Mouse (Mus musculus): ENCODE results near the gene Hs3st3a1.

Gene Hs3st3a1

DNA sequence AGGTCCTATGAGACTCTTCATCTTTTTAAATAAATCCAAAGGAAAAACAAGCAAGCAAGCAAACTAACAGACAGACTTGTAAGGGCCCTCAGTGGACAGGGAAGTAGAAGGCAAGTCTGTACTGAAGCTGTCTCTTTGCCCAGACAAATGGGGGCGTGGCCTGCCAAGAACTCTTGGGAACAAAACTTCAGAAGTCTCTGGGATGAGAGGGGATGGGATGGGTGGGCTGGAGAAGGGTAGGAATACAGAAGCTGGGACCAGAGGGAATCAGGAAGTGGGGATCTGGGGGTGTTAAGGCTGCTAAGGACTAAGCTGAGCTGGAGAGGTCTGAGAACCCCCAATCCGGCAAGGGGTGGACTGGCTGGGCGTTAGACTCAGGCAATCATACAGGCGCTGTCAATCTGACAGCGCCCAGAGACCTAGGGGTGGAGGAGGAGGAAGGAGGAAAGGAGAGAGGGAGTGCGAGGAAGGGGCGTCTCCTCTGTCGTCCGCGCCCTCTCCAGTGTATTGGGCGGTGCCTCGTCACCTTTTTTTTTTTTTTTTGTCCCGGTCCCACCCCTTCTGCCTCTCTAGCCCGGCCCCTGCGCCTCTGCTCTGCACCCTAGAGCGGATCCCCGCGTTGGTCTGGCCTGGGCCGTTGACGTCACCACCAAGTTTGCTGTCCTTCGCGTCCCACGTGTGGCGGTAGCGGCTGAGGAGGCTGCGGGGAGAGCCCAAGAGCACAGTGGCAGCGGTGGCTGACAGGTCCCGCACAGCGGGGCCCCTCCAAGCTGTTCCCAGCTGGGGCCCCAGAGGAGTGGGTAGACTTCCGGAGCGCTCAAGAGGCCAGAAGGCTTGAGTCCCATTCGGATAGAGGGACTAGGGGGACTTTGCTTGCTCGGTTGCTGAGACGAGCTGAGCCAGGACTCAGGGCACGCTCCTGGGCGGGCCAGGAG, at the start of gene Hs3st3a1:
Gene Hs3st3a1 (plus strand): TSS at position 722 of the 935 bp plus-strand sequence.
- no peak for DNase-seq

DNA sequence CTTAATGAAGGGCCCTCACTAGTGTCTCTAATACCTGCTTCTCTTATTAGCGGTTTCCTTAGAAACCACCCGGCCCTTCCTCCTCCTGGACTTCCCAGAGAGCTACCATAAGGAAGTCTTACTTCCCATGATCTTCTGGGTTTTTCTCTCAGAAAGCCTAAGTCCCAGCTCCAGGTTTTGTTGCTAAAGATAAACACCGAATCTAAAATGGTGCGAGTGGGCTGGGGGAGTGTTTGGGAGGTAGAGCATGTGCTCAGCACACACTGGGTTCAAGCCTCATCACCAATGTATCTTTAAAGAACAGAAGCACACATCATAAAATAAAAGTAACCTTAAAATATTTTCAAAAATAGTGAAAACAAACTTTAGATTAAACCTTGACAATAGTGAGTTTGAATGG, 48.8 kb upstream of the Hs3st3a1 start:
- DNase-seq: no peak

DNA sequence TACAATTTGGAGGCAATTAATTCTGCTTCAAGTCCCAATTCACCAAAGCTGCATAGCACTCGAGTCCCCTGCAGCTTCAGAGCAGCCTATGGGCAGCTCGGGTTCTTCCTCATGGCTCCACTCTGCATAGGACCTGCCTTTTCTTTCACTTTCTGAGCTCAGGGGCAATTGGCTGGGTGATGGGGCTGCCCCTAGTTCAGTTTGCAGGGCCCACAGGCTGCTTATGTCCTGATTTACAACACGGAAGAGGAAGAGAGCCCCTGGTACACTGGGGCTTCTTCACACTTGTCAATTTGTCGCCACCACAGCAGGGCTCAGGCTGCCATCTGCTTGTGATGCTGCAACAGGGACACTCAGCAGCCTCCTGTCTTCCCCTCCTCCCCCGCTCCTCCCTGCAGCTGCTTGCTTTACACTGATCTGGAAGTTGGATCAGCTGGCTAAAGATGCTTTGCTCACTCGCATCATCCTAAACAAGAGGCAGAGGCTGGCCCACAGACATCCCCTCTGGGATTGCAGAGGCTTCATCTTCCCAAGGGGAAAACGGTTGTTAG, 38.7 kb upstream of the Hs3st3a1 start:
- DNase-seq: peak; percentile 2

DNA sequence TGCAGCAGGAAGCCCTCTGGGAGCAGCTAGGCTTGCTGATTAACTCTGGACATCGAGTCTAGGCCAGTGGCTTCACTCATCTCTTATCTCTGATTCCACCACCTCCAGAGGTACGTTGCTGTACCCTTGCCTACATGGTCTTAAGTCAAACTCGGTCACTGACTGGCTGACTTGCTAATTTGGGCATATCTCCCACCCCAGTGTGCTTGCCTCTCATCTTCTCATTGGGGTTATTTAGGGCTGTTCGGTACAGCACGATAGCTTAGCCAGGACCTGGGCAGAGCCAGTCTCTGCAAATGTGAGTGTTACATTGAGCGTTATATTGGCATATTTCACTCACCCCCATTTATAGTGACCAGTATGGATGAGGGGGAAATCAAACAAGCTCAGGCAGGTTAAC, 38.2 kb upstream of the Hs3st3a1 start:
- no peak for DNase-seq

DNA sequence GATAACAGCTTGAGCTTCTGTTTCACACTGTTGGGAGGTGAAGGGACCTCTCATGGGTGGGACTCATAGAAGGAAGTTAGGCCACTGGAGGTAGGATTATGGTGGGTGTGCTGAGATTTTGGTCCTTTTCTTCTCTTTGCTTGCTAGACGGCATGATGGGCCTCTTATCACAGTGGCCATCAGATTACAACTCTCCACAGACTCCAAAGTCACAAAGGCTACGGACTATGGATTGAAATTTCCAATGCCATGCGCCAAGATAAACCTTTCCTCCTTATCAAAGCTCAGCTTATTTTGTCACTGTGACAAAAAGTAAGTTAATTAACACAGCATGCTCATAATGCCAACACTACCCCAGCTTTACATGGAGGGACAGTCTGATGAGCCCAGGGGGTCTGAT, 37.5 kb upstream of the Hs3st3a1 start:
- DNase-seq: no peak

DNA sequence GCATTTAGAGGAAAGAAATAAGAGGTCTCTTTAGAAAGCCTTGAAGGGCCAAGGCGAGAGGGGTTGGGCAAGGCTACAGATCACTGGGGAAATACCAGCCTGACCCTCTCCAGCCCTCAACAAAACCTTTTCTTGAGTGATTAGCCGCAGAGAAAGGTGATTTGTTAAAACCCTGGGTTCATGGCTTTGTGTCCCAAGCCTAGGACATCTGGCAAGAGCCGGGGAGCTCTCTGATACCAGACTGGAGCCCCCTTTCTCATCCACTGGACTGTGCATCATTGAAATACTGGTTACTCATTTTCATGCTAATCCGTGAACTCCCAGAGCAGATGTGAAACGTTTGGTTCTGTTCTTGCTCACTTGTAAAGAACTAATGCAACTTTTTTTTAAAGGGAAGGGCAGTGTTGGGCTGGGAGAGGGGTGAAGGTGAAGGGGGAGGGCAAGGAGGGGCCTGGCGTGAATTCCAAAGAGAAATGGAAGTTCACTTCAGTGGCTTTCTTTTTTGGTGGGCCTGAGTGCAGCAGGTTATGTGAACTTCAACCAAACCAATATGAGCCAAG, 34.5 kb upstream of the Hs3st3a1 start:
- no peak for DNase-seq

DNA sequence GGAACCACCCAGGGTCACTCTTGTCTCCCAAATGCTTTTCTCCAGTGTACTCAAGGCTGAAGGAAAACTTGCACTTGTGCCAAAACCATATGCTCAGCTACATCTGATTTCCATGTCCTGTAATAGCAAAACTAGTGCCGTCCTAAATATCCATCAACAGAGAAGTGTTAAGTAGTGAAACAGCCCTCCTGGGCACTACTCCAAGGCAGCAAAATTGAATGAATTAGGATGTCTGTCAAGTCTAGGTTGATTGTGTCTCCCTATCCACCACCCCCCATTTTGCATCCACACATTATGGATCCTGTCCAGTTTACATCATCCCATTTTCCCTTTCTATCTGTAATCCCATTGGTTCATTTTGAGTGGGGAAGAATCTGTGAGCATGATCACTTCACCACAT, 16.2 kb upstream of the Hs3st3a1 start:
- DNase-seq: no peak

DNA sequence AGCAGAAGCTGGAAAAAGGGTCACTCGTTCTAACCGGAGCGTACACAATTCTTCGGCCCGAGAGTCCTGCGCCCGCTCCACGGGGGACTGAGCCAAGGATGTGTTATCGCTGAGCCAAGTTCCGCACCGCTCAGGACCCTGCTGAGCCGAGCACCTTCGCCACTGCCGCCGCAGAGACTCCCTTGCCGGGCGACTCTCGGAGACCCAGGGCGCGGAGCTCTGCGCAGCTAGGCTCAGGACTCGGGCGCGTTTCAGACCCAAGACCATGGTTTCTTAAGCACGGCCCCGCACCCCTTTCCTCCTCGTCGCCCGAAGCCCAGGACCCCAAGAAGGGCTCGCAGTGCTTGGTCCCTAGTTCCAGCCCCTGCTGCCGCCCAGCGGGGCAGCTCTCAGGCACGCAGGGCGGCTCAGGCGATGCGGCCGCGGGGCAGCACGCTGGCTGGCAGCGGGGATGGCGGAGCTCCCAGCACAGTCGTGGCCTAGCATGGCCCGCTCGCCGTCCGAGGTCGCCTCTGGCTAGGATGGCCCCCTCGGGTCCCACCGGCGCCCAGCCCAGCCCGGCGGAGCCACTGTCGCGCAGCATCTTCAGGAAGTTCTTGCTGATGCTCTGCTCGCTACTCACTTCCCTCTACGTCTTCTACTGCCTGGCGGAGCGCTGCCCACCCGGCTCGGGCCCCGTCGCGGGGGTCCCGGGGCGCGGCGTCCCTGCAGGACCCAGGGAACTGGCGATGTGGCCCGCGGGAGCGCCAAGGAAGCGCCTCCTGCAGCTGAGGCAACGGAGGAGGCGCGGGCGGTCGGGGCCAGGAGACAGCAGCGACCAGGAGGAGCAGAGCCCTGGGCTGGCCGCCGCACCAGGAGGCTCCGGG, 647 bp downstream of the Hs3st3a1 start:
- DNase-seq: no peak

DNA sequence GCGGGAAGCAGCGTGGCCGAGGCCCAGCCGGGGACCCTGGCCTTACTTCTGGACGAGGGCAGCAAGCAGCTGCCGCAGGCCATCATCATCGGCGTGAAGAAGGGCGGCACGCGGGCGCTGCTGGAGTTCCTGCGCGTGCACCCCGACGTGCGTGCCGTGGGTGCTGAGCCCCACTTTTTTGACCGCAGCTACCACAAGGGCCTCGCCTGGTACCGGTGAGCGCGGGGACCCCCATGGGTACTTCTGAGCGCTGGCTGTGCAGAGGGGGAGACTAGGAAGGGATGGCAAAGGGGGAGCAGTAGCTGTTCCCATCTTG, 1.2 kb downstream of the Hs3st3a1 start, which contains the start of gene F930015N05Rik:
Gene F930015N05Rik (minus strand): TSS at position 242 of the 316 bp plus-strand sequence.
- no peak for DNase-seq

DNA sequence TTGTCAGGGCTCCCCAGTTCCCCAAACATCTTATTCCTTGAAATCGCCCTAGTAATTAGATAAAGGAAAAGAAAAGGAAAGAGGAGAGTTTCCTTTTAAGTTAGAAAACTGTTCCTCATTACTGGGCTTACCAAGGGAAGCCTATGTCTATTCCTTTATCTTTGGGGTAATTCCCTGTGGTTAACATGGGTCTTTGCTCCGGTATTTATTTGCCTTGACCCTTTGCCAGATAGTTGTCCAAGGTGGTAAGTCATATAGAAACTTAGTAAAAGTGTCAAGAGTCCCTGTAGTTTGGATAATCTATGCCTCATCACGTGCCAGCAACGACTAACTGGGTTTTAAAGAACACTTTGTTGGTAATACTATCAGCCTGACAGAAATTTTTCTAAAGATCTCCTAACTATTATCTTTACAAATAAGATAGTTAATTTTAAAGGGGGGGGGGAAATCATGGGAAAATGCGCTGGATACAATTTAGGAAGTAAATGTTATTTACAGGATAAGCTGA, 1.7 kb downstream of the Hs3st3a1 start:
- no peak for DNase-seq

DNA sequence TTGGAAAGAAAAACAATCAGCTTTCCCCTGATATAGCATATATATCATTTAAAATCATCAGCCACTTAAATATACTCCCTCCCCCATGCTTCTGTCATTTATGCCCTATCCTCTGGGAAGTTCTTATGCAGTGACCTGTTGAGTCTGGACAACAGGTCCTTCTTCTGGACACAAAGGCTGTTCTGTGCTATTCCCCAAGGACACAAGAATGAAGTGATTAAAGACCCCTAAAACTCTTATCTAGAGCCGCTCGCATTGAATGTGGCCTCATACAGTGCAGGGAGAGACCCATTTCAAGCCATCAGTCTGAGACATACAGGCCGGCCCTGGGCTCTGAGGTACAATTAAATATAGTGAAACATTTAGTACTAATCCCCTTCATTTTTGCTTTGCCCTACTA, 2.6 kb downstream of the Hs3st3a1 start:
- DNase-seq: no peak

DNA sequence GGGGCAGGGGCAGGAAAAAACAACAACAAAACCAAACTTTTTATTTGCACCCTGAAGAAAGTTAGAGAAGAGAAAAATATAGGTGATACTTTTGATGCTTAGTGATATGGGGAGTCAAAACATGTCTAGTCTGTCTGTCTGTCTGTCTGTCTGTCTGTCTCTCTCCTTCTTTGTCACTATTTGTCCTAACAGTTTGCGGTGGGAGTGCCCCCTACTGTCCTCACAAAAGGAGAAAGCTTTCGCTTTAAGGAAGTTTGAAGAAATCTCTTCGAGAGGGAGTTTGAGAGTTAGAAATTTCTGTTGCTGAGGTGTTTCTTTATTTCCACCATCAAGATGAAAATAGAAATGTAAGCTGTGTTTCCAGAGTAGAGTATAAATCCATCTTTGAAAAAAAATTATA, 3.8 kb downstream of the Hs3st3a1 start:
- no peak for DNase-seq

DNA sequence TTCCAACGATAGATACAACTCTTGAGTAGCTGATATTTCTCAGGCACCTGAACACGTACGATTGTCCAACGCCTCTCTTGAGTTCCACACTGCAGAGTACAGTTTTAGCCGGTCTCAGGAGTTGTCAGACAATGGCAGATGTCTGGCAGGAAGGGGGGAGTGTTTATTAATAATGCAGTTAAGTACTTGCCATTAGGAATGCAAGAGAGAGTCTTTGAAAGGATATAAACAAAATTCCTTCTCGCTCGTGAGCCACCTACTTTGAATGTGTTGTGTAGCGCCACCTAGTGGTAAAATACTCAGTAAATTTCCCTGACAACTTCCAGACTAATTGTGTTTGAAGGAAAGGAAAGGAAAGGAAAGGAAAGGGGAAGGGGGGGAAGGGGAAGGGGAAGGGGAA, 7.0 kb downstream of the Hs3st3a1 start:
- DNase-seq: no peak

DNA sequence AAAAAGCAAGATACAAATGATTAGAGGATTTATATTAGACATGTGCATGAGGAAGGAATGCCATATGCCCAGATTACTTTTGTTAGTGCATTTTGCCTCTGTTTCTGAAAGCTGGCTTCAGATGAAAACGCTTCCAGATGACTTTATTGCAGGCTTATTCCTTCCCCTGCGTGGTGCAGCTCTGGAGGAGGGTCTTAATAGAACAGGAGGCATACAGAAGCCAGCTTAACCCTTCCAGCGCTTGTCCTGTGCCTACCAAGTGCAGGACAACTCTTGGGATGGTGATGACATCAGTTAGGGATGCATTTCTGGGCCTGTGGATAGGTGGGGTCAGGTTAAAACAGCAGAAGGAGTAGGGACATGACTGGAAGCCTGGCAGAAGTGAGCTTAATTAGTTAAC, 7.6 kb downstream of the Hs3st3a1 start:
- DNase-seq: no peak

DNA sequence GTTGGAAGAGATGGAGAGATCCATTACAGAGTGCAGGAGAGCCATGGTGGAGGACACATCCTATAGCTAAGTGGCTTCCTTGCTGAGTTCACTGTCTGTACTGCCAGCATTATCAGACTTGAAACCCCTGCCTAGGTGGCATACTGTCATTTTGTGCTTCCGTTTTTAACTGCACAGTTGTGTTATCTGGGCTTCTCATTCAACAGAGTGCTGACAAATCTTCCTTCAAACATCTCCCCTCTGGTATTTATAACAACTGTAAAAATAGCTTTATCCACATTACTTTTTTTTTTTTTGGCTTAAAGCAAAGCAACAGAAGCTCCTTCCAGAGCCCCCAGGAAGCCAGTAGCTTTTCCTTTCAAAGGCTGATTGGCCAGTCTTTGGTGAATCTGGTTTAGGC, 10.1 kb downstream of the Hs3st3a1 start:
- DNase-seq: no peak

DNA sequence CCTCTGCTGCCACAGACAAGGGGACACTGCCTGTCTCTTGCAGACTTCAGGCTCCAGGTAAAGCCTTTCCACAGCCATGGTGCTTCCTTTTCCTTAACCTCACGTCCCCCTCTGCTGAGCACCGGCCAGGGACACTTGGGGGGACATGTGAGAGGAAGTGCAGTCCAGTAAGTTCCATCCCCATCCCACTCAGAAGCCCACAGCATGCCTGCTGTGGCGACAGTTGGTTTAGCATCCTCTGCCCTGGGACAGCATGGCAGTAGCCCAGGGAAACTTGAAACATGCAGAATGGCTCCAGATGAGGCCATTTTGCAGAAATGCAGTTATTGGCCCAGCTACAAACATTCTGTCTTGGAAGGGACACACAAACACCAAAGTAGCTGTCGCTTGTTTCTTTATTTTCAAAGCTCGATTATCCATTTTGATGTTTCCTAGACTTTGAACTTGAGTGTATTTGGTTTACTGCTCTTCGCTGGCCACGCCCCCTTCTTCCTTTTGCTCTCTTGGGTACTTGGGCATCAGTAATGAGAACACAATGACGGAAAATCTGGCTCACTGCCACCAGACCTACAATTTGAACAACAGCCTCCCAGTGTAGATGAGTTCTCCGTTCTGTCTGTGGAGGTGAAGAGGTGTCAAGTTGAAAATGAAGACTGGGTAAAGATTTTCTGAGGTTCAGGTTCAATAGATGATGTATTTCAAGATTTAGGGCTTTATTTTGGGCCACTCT, 13.6 kb downstream of the Hs3st3a1 start:
- no peak for DNase-seq

DNA sequence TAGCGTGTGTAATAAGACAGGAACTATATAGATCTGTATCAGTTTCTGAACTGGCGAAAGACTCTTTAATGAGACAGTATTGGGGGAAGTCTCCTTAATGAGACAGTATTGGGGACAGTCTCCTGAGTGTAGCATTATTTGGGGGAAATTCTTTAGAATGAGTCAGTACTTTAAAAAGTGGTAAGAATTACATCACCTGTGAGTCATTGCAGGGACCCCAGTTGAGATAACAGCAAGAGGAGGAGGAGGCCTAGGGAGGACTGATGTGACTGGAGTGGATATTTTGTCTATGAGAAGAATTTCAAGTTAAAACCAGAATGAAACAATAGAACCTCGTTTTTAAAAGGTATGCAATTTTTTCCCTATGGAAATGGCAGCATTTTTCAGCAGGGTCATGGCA, 26.6 kb downstream of the Hs3st3a1 start:
- DNase-seq: no peak

DNA sequence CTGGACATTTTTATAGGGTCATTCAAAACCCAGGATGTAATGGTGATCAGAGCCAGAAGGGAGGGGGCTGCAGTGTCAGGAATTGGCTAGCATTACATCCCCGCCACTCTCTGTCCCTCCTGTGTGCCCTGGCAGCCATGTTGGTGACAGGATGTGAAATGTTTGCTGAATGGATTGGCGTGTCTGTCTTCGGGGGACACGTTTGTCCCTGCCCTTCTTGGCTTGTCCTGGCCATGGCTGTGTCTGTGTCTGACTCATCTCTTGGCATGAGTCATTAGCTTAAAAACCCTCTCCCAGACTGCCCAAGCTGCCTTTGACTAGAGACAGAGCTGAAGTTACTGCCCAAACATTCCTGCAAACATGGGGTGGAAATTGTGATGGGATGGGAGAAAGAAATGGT, 33.6 kb downstream of the Hs3st3a1 start:
- DNase-seq: no peak

DNA sequence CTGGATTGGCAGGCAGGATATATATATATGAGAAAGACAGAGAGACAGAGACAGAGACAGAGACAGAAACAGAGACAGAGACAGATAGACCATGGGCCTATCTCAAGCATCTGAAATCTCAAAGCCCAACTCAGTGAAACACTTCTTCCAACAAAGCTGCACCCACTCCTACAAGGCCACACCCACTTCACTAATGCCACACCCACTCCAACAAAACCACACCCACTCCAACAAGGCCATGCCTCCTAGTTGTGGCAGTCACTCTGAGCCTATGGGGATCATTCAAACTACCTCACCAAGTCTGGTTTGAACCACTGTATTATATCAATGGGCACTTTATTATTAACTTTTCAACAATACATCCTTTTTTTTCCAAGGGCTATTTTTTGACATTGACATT, 35.6 kb downstream of the Hs3st3a1 start:
- DNase-seq: no peak

DNA sequence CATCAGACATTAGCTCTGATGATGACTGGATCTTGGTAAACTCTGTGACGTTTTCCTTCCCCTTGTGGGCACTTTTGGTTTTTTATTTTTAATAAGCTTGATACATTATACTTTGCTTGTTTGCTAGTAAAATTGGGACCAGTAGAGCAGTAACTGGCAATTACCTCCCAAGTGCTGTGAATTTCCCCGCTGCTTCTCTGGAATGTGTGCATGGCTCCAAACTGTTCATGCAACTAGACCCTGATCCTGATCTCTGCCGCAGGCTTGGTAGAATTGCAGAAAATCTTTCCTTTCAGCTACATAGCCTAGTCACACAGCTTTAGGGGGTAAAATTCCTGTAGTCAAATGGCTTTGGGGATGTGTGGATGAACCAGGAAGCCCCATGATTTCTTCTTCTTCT, 38.5 kb downstream of the Hs3st3a1 start:
- DNase-seq: no peak

DNA sequence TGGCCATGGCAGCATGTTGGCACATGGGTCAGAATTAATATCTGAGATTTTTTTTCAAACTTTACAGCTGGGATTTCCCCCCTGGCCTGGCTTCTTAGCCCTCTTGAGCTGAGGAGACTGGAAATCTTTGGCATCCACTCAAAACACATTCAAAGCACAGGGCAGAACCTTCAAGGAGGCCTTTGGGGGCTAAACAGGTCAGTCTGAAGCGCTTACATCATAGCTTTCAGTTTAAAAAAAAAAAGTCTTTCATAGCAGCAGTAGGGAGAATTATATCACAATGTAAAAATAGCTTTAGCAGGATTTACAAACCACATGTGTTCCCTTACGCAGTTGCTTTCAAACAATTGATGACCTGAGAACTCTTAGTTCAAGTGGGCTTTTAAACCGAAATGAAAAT, 46.3 kb downstream of the Hs3st3a1 start:
- DNase-seq: no peak
